8 mouse cellular contexts compared by ENCODE assay signal in the genomic region with DNA sequence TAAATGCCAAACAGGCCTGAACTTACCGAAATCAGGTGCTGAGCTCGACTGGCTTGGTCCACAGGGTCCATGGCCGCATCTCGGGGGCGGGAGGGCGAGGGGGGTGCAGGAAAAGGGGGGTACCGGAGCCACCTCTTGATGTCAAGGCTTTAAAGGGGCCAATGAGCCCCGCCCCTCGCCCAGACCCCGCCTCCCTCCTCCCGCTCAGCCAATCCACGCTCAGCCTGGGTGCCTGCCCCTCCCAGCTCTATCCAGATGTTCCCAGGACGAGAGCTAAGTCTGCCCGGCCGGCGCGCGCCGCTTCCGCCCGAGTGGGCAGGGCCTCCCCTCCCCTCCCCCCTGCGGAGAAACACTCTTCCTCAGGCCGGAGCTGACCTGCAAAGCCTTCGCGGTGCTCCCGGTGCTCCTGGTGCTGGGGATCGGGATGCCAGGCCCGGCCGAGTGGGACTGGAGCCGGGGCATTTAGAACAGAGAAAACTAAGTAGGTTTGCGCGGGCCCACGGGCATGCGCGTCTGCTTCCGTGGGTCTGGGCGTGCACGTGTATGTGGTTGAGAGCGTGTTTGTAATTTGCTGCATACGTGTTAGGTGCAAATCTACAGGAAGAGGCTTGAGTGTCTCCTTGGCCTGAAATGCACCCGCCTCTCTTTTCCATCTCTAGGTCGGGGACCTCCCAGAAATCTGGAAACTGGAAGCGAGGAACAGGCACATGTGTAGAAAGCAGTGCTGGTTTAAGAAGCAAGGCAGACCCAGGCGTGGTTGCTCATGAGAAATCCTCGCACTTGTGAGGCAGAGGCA. TPM values are rescaled to one million over a fixed set of nuclear protein-coding genes. Genes with fewer than 3 reads are reported as not detected.
DNase-seq lines count a peak whose midpoint lies in the region; ATAC-seq and TF ChIP-seq lines count a peak whose summit lies in the region.

A gene (minus strand): TSS at position 143 of the 796 bp plus-strand sequence.

- DNase-seq in CD8-positive naive resting alpha-beta T cell, adult 2 months (ENCODE audit: low read depth in 2 of 2, low spot score in 2 of 2) = peak; percentile 86 to 93
- DNase-seq in c-Kit-negative CD71-positive TER-119-positive erythroid progenitor cells, embryonic 14.5 days (ENCODE audit: low read depth, low spot score) = peak; percentile 42
- peak; percentile 98 for DNase-seq in forebrain, embryonic 10.5 days (ENCODE audit: extremely low spot score, low spot score)
- peak; percentile 94 to 95 for DNase-seq in kidney, postnatal 36 days
- DNase-seq in liver, postnatal 0 days = peak; percentile 92
- DNase-seq in testis, postnatal 10 days (ENCODE audit: low spot score) = peak; percentile 97

- TF ChIP-seq EP300 in liver, postnatal 0 days (IDR thresholded peaks at IDR 0.05; ENCODE audit: low read depth) = no peak

- peak; percentile 96 for ATAC-seq in heart, embryonic 16.5 days (replicated peaks; ENCODE audit: extremely low read depth, insufficient read depth, low FRiP score)
- peak; percentile 98 for ATAC-seq in liver, postnatal 0 days
- peak; percentile 94 for ATAC-seq in neural tube, embryonic 14.5 days (ENCODE audit: low read depth)

- peaks cover 29% of the 10 kb centered on the region for H3K36me3 ChIP-seq in forebrain, embryonic 10.5 days (replicated peaks)
- H3K36me3 ChIP-seq in heart, embryonic 16.5 days (ENCODE audit: control insufficient read depth, insufficient read depth) = no peaks in the 10 kb centered on the region
- no peaks in the 10 kb centered on the region for H3K36me3 ChIP-seq in liver, postnatal 0 days (replicated peaks; ENCODE audit: insufficient read depth, low read length)
- H3K36me3 ChIP-seq in neural tube, embryonic 14.5 days (ENCODE audit: control insufficient read depth, insufficient read depth, low read length) = no peaks in the 10 kb centered on the region; the same call in 1 of the 2 replicates

- H3K4me1 ChIP-seq in forebrain, embryonic 10.5 days = peaks cover 48% of the 10 kb centered on the region
- peaks cover 33% of the 10 kb centered on the region for H3K4me1 ChIP-seq in heart, embryonic 16.5 days (ENCODE audit: control insufficient read depth, insufficient read depth, low read length)
- H3K4me1 ChIP-seq in liver, postnatal 0 days (ENCODE audit: insufficient read depth) = peaks cover 11% of the 10 kb centered on the region
- H3K4me1 ChIP-seq in neural tube, embryonic 14.5 days (ENCODE audit: control insufficient read depth, insufficient read depth, low read length) = peaks cover 37% of the 10 kb centered on the region

- peak within 1 kb of the TSS; percentile 94 for H3K27ac ChIP-seq in forebrain, embryonic 10.5 days
- peak within 1 kb of the TSS; percentile 94 for H3K27ac ChIP-seq in heart, embryonic 16.5 days (ENCODE audit: low read length)
- H3K27ac ChIP-seq in liver, postnatal 0 days (ENCODE audit: low read depth) = peak within 1 kb of the TSS; percentile 63
- peak within 1 kb of the TSS; percentile 91 for H3K27ac ChIP-seq in neural tube, embryonic 14.5 days (ENCODE audit: low read depth, low read length)

- H3K4me3 ChIP-seq in forebrain, embryonic 10.5 days = peak within 1 kb of the TSS; percentile 92
- peak within 1 kb of the TSS; percentile 90 for H3K4me3 ChIP-seq in heart, embryonic 16.5 days (ENCODE audit: low read length)
- peak within 1 kb of the TSS; percentile 57 for H3K4me3 ChIP-seq in liver, postnatal 0 days (ENCODE audit: low read depth, low read length)
- H3K4me3 ChIP-seq in neural tube, embryonic 14.5 days (ENCODE audit: low read depth, low read length) = peak within 1 kb of the TSS; percentile 82

- WGBS in forebrain, embryonic 10.5 days = 1% methylated on average over 44 of the region's 45 CpGs
- WGBS in heart, embryonic 16.5 days = under 1% methylated on average over 43 of the region's 45 CpGs
- WGBS in liver, postnatal 0 days (ENCODE audit: insufficient replicate concordance) = under 1% methylated on average over 42 of the region's 45 CpGs
- under 1% methylated on average over 42 of the region's 45 CpGs for WGBS in neural tube, embryonic 14.5 days

- peak within 1 kb of the TSS; percentile 80 for H3K4me2 ChIP-seq in heart, embryonic 16.5 days (ENCODE audit: low read depth, low read length)
- peak within 1 kb of the TSS; percentile 84 for H3K4me2 ChIP-seq in liver, postnatal 0 days (ENCODE audit: low read depth, low read length)
- H3K4me2 ChIP-seq in neural tube, embryonic 14.5 days (ENCODE audit: low read depth, low read length) = peak within 1 kb of the TSS; percentile 71

- H3K9me3 ChIP-seq in forebrain, embryonic 10.5 days = no peaks in the 10 kb centered on the region
- H3K9me3 ChIP-seq in heart, embryonic 16.5 days (replicated peaks; ENCODE audit: control insufficient read depth, low read length) = no peaks in the 10 kb centered on the region
- H3K9me3 ChIP-seq in liver, postnatal 0 days (ENCODE audit: low read length) = no peaks in the 10 kb centered on the region
- H3K9me3 ChIP-seq in neural tube, embryonic 14.5 days (ENCODE audit: control insufficient read depth, low read length) = no peaks in the 10 kb centered on the region

- no peaks in the 10 kb centered on the region for H3K27me3 ChIP-seq in forebrain, embryonic 10.5 days (ENCODE audit: poor library complexity, severe bottlenecking)
- H3K27me3 ChIP-seq in heart, embryonic 16.5 days (ENCODE audit: control insufficient read depth, insufficient read depth, low read length) = no peaks in the 10 kb centered on the region
- no peaks in the 10 kb centered on the region for H3K27me3 ChIP-seq in liver, postnatal 0 days (ENCODE audit: insufficient read depth, low read length)
- H3K27me3 ChIP-seq in neural tube, embryonic 14.5 days (ENCODE audit: control insufficient read depth, insufficient read depth, low read length) = no peaks in the 10 kb centered on the region

- TF ChIP-seq CTCF in liver, postnatal 0 days (IDR thresholded peaks at IDR 0.05; ENCODE audit: low read depth) = no peak

- peak within 1 kb of the TSS; percentile 82 for H3K9ac ChIP-seq in heart, embryonic 16.5 days (ENCODE audit: low read length)
- peak within 1 kb of the TSS; percentile 55 for H3K9ac ChIP-seq in liver, postnatal 0 days (replicated peaks)
- peak within 1 kb of the TSS; percentile 77 for H3K9ac ChIP-seq in neural tube, embryonic 14.5 days (replicated peaks; ENCODE audit: low read depth, low read length)

RNA-seq across cellular contexts. Expression of the gene that starts here (rescaled TPM):
- polyA plus RNA-seq in forebrain, embryonic 10.5 days (2016; fragmentation: Nextera tagmentation; extraction: Ambion mirVana) = 10.9 and 13.7 TPM in 2 replicates
- 6.6 and 7.9 TPM in 2 replicates for polyA plus RNA-seq in heart, embryonic 16.5 days (2015; fragmentation: Nextera tagmentation; extraction: Ambion mirVana)
- polyA plus RNA-seq in liver, postnatal 0 days (2015; fragmentation: Nextera tagmentation; extraction: Ambion mirVana) = 0.49 and 0.53 TPM in 2 replicates
- 16.5 and 18.7 TPM in 2 replicates for polyA plus RNA-seq in neural tube, embryonic 14.5 days (2014; fragmentation: Nextera tagmentation; extraction: Ambion mirVana)

Comparison
In these comparisons a context has a peak if more than half of its experiments do, and no peak if none do; other contexts are left out.
1. Peak in every context shown above with its lines: DNase-seq, ATAC-seq, H3K4me3 ChIP-seq and H3K27ac ChIP-seq.
2. Peak in DNase-seq, ATAC-seq, H3K4me3 ChIP-seq, H3K27ac ChIP-seq, H3K9ac ChIP-seq and H3K4me2 ChIP-seq in liver, postnatal 0 days; RNA of the gene not detected or under 1 TPM.
3. DNase-seq: peak in every context shown above with its lines; median percentile 98 in forebrain, embryonic 10.5 days; 97 in testis, postnatal 10 days; 94 in kidney, postnatal 36 days; 92 in liver, postnatal 0 days; 90 in CD8-positive naive resting alpha-beta T cell, adult 2 months; 42 in c-Kit-negative CD71-positive TER-119-positive erythroid progenitor cells, embryonic 14.5 days.